Mouse (Mus musculus) megakaryocyte, embryonic 14.5 days (primary cell): ENCODE results near the gene Spata2.

ENCODE experiments used
- FLI1 ChIP-seq: IDR thresholded peaks from 2 replicates; pipeline ENCODE4 v1.6.1; 2012; ENCODE audit warnings: low read length, inconsistent platforms, mixed read lengths
- GATA1 ChIP-seq: IDR thresholded peaks from 3 replicates; pipeline ENCODE4 v1.6.1; 2012; ENCODE audit warnings: mixed read lengths, low read length, inconsistent platforms, borderline replicate concordance

DNA sequence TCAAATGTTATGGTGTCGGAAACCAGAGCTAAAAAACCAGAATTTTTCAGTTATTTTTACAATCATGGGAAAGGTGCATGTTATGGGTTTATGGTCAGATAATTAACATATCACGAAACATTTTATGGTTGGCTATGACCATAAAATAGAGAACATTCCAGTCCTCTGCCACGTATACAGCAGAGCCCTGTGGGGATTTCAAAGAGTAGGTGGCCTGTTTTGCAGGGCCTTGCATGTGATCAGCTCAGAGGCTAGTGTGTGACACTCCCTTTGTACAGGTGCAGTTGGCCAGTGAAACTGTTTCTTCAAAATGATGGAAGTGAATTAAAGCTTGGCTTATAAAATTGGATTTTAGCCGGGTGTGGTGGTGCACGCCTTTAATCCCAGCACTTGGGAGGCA, 28.9 kb downstream of the Spata2 start:
- TF ChIP-seq FLI1 (no peak), GATA1 (no peak)
